Mouse (Mus musculus) kidney, adult 2 months (tissue): ENCODE measurements around the gene Efemp2.

Experiments
- CTCF ChIP-seq: fragments of 200-500 bp; conservative IDR thresholded peaks from 2 replicates; pipeline ENCODE4 v1.5.1; 2011; ENCODE audit warnings: low read depth, mild to moderate bottlenecking, control low read depth, low read length, moderate library complexity, mixed read lengths; ENCODE audit not compliant: insufficient read depth, insufficient read length
- POLR2A ChIP-seq: fragments of 200-500 bp; IDR thresholded peaks from one replicate; pipeline ENCODE4 v1.6.1; 2011; ENCODE audit warnings: low read depth, low read length, control low read depth

DNA sequence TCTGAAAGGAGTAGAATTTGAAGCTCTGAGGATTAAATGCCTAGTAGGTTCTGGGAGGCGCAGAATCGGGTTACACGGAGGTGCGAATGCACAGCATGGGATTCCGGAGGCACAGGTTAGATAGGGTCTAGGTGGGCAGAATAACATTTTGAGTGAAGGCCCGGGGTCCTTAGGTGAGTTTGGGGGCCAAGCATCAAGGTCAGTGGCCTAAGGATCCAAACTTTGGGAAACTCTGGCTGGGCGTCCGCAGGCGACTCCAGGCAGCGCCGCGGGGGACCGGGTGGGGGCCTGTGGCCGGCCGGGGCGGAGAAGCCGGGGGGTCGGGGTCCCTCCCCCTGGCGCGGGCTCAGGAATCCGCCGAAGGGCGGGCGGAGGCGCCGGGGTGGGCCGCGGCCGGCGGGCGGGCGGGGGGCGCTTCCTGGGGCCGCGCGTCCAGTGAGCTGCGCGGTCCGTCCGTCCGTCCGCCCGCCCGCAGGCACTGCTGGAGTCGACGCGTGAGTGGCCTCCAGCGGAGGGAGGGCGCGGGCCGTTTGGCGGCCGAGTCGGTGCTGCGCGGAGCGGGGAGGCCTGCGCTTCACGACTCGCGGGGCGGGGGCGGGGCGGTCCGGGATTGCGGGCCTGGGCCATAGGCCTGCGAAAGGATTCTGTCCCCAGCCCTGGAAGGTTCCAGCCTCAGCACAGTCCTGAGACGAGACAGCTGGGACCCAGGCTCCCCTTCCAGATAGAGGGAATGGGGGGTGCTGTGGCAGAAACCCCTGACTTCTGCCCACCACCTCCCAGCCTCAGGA, 721 bp downstream of the Efemp2 start:
- no peak for TF ChIP-seq CTCF
- TF ChIP-seq POLR2A = no peak
